Mouse (Mus musculus): ENCODE results near the gene Snx7. TPM values are rescaled to one million over a fixed set of nuclear protein-coding genes. Genes with fewer than 3 reads are reported as not detected.
A peak's percentile ranks its signal among the peaks of the same experiment; 100 is the strongest.

The Snx7 gene
- polyA plus RNA-seq, 1 experiment: not detected

DNA sequence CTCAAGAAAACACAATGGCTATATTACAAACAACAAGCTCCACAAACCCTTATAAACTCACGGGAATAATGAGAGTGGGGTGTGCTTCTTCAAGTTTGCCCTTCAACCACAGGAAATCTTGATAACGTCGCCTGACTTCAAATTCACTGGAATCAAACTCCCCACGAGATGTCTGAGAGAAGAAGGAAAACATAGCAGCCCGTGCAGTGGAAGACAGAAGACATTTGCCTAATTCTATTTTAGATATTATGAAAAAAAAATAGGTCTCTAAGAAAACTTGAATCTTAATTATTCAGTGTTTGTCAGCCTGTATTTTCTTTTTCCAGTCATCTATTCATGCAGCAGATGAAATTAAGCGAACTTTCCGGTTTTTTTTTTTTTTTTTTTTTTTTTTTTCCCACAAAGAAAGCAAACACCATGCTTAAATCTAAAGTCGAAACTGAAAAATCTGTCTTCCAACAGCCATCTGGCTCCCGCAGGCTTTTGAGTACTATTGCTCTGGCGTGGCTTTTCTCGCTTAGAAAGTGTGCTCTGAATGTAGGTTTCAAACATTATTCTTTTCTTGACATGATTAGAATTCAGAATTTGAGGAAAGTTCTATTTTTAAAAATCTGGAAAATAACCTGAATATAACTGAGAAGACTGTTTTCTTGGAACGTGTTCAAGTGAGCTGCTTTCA is 28.7 kb downstream of the Snx7 start:
- 28% methylated on average over 12 of the region's 12 CpGs for WGBS
- no peak overlapping the region for H3K27ac ChIP-seq (ENCODE audit: insufficient read depth, low read depth, low read length)
- peaks cover 7% of the 10 kb centered on the region for H3K4me1 ChIP-seq (ENCODE audit: control insufficient read depth, insufficient read depth, low read length)
- no peak overlapping the region for H3K4me3 ChIP-seq (ENCODE audit: insufficient read depth, low read depth, low read length)
- TF ChIP-seq CTCF (IDR thresholded peaks at IDR 0.05; ENCODE audit: insufficient read depth, low read depth, low read length): no peak
- TF ChIP-seq POLR2A (IDR thresholded peaks at IDR 0.05; ENCODE audit: insufficient read depth, low read depth, low read length): no peak

DNA sequence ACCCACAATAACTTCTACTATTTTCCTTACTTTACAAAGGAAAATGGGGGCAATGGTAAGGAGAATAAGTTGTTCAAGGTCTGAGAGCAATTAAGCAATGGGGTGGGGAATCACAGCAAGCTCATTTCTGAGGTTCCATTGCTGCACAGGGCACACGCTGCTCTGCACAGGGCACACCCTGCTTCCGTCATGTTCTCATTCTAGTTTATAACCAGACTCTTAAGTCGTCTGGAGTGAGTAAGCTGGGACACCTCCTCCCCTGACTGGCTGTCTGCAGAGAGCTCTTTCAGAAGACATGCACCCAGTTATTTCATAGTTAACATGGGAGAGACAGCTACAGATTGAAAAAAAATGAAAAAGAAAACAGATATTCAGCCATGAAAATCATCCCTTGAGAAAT is 30.7 kb downstream of the Snx7 start:
- H3K4me1 ChIP-seq (ENCODE audit: control insufficient read depth, insufficient read depth, low read length): peaks cover 7% of the 10 kb centered on the region
- H3K4me3 ChIP-seq (ENCODE audit: insufficient read depth, low read depth, low read length): no peak overlapping the region
- 41% methylated on average over 3 of the region's 3 CpGs for WGBS
- no peak overlapping the region for H3K27ac ChIP-seq (ENCODE audit: insufficient read depth, low read depth, low read length)
- TF ChIP-seq POLR2A (IDR thresholded peaks at IDR 0.05; ENCODE audit: insufficient read depth, low read depth, low read length) (no peak), CTCF (IDR thresholded peaks at IDR 0.05; ENCODE audit: insufficient read depth, low read depth, low read length) (no peak)

DNA sequence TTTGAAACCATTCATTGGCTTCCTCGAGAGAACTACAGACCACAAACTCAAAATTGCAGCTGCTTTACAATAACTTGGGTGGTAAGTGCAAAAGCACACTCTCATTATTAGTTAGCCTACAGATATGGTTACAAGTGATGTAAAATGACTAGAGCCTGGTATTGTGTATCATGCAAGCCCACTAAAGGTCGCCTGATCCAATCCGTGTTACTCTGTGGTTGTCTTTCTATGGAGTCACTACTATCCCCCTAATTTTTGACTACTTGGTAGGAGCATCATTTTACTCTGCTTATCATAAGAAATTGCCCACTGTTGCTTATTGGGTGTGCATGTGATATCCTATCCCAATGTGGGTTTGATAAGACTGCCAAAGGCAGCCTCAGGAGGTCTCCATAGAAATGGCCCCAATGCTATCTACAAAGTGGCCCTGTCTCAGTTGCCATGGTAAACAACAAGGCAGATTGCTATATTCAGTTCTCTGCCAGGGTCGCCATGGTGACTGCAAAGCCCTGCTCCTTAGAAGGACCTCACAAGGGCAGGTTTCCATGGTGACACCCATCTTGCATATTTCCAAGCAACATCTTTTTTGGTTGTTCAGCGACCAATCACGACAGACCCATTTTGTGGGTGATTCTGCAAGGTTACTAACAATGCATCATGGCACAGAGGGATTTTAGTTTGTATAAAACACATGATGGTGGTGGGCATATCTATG is 42.1 kb downstream of the Snx7 start:
- peaks cover 2% of the 10 kb centered on the region; the same call in 1 of the 2 replicates for H3K4me1 ChIP-seq (ENCODE audit: control insufficient read depth, insufficient read depth, low read length)
- TF ChIP-seq CTCF (IDR thresholded peaks at IDR 0.05; ENCODE audit: insufficient read depth, low read depth, low read length): no peak
- TF ChIP-seq POLR2A (IDR thresholded peaks at IDR 0.05; ENCODE audit: insufficient read depth, low read depth, low read length): no peak
- 0 out of 2 replicates have a peak overlapping the region, but pooled peaks have one; percentile 51 for H3K27ac ChIP-seq (ENCODE audit: insufficient read depth, low read depth, low read length)
- WGBS: 40% methylated on average over 6 of the region's 6 CpGs
- no peak overlapping the region for H3K4me3 ChIP-seq (ENCODE audit: insufficient read depth, low read depth, low read length)

DNA sequence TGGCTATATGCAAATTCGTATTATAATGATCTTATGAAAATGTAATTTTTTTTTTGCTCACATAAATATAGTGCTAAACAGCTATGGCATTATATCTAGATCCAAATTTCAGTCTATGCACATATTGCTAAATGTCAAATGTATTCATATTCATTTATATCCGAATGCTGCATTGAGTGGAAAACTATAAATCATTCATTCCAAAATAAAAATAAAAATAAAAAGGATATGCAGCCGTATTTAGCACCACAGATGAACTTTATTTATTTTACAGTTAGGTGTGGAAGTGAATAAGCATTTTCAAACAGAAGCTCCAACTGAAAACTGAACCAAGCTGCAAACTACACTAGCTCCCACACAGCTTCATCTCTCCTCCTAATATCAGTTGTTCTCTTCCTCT is 45.5 kb downstream of the Snx7 start:
- H3K27ac ChIP-seq (ENCODE audit: insufficient read depth, low read depth, low read length): no peak overlapping the region
- peaks cover 2% of the 10 kb centered on the region; the same call in 1 of the 2 replicates for H3K4me1 ChIP-seq (ENCODE audit: control insufficient read depth, insufficient read depth, low read length)
- WGBS: 84% methylated on average over 3 of the region's 3 CpGs
- no peak overlapping the region for H3K4me3 ChIP-seq (ENCODE audit: insufficient read depth, low read depth, low read length)
- no peak for TF ChIP-seq CTCF (IDR thresholded peaks at IDR 0.05; ENCODE audit: insufficient read depth, low read depth, low read length)
- no peak for TF ChIP-seq POLR2A (IDR thresholded peaks at IDR 0.05; ENCODE audit: insufficient read depth, low read depth, low read length)

DNA sequence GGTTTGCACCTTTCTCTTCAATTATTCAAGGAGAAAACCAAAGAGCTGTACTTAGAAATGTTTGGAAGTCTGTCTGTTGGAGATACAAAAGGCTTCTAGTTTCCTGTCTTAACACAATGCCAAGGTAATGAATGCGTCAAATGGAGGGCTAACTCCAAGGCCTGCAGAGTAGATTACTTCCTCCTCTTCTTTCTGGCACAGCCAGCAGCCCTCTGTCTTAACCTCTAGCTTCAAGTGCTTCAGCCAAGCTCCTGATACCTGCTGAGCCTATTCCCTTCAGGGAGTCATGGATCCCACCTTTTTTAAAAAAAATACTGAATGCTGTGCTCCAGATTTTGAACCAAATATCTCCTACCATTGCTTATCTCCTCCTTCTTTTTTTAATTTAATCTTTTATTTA is 51.1 kb downstream of the Snx7 start:
- 91% methylated on average over 1 of the region's 1 CpGs for WGBS
- Histone ChIP-seq H3K4me1 (ENCODE audit: control insufficient read depth, insufficient read depth, low read length) (no peaks in the 10 kb centered on the region), H3K4me3 (ENCODE audit: insufficient read depth, low read depth, low read length) (no peak overlapping the region), H3K27ac (ENCODE audit: insufficient read depth, low read depth, low read length) (no peak overlapping the region)
- TF ChIP-seq CTCF (IDR thresholded peaks at IDR 0.05; ENCODE audit: insufficient read depth, low read depth, low read length) (no peak), POLR2A (IDR thresholded peaks at IDR 0.05; ENCODE audit: insufficient read depth, low read depth, low read length) (no peak)

DNA sequence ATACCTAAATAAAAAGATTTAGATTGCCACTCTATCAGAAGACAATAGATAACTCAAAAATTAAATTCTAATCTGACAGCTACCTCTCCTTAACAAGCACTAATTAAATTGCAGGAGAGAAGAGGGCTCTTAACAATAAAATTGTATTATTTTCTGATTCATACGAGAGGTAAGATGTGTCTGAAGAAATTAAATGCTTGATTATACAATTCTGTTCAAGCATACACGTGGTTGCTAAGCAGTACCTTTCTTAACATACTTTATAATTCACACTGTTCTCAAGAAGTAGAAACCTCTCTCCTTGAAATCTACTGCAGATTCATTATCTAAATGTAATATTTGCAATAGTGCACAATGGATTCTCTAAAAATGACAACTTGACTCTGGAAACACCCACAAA is 54.5 kb downstream of the Snx7 start:
- no peak for TF ChIP-seq CTCF (IDR thresholded peaks at IDR 0.05; ENCODE audit: insufficient read depth, low read depth, low read length)
- no peak for TF ChIP-seq POLR2A (IDR thresholded peaks at IDR 0.05; ENCODE audit: insufficient read depth, low read depth, low read length)
- H3K27ac ChIP-seq (ENCODE audit: insufficient read depth, low read depth, low read length): no peak overlapping the region
- 71% methylated on average over 2 of the region's 2 CpGs for WGBS
- H3K4me1 ChIP-seq (ENCODE audit: control insufficient read depth, insufficient read depth, low read length): no peaks in the 10 kb centered on the region
- H3K4me3 ChIP-seq (ENCODE audit: insufficient read depth, low read depth, low read length): no peak overlapping the region

DNA sequence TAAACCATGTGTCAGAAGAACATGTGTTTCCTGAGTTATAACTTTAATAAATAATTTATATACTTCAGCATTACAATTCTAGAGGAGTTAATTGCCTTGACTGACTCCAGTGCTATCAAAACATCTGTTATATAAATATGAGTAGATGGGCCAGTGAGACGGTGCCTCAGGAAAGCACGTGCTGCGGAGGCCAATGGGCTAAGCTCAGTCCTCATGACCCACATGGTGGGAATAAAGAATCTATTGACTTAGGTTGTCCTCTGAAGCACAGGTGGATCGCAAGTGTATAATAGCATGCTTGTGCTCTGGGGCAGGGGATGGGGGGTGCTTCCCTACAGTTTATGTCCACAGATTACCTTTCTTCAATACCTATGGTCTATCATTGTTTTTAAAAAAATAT is 56.6 kb downstream of the Snx7 start:
- Histone ChIP-seq H3K4me3 (ENCODE audit: insufficient read depth, low read depth, low read length) (no peak overlapping the region), H3K27ac (ENCODE audit: insufficient read depth, low read depth, low read length) (no peak overlapping the region), H3K4me1 (ENCODE audit: control insufficient read depth, insufficient read depth, low read length) (no peaks in the 10 kb centered on the region)
- TF ChIP-seq CTCF (IDR thresholded peaks at IDR 0.05; ENCODE audit: insufficient read depth, low read depth, low read length) (no peak), POLR2A (IDR thresholded peaks at IDR 0.05; ENCODE audit: insufficient read depth, low read depth, low read length) (no peak)
- WGBS: 90% methylated on average over 4 of the region's 4 CpGs

DNA sequence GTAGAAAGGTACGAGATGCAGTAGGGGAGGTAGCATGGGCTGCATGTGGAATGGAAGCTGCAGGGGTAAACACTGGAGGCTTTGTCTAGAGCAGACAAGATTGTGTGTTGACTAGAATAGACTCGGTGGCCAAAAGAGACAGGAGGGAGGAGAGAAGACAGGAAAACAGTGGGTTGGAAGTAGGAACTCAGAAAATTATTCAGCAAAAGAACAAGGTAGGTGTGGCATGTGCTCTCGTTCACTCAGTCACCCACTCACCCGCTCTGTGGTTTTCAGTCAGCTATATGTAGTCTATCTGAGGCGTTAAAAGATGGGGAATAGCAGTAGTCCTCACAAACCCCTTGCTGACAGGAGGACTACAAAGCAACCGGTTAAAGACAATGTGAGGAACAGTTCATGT is 63.0 kb downstream of the Snx7 start:
- peaks cover 2% of the 10 kb centered on the region; the same call in 1 of the 2 replicates for H3K4me1 ChIP-seq (ENCODE audit: control insufficient read depth, insufficient read depth, low read length)
- TF ChIP-seq CTCF (IDR thresholded peaks at IDR 0.05; ENCODE audit: insufficient read depth, low read depth, low read length) (no peak), POLR2A (IDR thresholded peaks at IDR 0.05; ENCODE audit: insufficient read depth, low read depth, low read length) (no peak)
- 52% methylated on average over 6 of the region's 6 CpGs for WGBS
- no peak overlapping the region for H3K4me3 ChIP-seq (ENCODE audit: insufficient read depth, low read depth, low read length)
- H3K27ac ChIP-seq (ENCODE audit: insufficient read depth, low read depth, low read length): peak overlapping the region; percentile 60; the same call in 1 of the 2 replicates

DNA sequence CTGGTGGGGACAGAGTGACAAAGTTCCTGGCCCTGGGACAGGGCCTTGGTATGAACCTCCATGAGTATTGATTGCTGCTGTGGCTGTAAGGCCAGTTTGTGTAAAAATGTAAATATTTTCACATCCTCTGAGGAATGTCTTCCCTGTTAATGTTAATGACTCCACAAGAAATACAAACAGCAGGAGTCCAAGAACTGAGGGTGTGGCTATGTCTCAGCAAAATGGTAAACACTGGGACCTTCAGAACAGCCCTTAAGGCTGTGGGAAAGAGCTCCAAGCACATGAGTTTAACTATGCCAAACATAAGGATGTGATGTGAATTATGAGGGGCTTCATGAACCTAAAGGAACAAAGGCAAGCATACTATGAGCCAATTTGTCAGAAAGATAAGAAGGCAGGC is 74.2 kb downstream of the Snx7 start:
- no peak overlapping the region for H3K27ac ChIP-seq (ENCODE audit: insufficient read depth, low read depth, low read length)
- 0 out of 2 replicates have a peak, but pooled peaks cover 2% of the 10 kb centered on the region for H3K4me1 ChIP-seq (ENCODE audit: control insufficient read depth, insufficient read depth, low read length)
- H3K4me3 ChIP-seq (ENCODE audit: insufficient read depth, low read depth, low read length): no peak overlapping the region
- TF ChIP-seq POLR2A (IDR thresholded peaks at IDR 0.05; ENCODE audit: insufficient read depth, low read depth, low read length) (no peak), CTCF (IDR thresholded peaks at IDR 0.05; ENCODE audit: insufficient read depth, low read depth, low read length) (no peak)

Measured in olfactory bulb, adult 2 months (tissue).